Mouse (Mus musculus) naive thymus-derived CD4-positive, alpha-beta T cell, adult 2 months (primary cell): Measurements from ENCODE around the gene Bloc1s5.
A peak's percentile ranks its signal among the peaks of the same experiment; 100 is the strongest.
"Not testable (repeated sequence)": the region's sequence is repeated elsewhere in the genome, so short reads cannot be mapped to it uniquely, and the experiment has no call there.

ENCODE experiments used
- DNase-seq: peaks from one replicate; pipeline ENCODE4 v3.0.0-alpha.2; 2011; ENCODE audit warnings: low read depth

Bloc1s5 gene

DNA sequence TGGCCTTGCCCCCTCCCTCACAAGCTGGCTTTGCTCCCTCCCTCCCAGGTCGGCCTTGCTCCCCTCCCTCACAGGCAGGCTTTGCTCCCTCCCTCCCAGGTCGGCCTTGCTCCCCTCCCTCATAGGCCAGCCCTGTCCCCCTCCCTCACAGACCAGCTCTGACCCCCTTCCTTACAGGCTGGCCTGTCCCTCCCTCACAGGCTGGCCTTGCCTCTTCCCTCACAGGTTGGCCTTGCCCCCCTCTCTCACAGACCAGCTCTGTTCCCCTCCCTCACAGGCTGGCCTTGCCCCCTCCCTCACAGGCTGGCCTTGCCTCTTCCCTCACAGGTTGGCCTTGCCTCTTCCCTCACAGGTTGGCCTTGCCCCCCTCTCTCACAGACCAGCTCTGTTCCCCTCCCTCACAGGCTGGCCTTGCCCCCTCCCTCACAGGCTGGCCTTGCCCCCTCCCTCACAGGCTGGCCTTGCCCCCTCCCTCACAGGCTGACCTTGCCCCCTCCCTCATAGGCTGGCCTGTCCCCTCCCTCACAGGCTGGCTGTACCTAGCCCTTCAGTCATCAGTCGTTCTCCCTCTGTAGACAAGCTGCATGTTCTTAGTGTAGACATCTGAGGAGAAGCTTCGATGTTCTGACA, 16.8 kb downstream of the Bloc1s5 start:
- not testable (repeated sequence) for DNase-seq

DNA sequence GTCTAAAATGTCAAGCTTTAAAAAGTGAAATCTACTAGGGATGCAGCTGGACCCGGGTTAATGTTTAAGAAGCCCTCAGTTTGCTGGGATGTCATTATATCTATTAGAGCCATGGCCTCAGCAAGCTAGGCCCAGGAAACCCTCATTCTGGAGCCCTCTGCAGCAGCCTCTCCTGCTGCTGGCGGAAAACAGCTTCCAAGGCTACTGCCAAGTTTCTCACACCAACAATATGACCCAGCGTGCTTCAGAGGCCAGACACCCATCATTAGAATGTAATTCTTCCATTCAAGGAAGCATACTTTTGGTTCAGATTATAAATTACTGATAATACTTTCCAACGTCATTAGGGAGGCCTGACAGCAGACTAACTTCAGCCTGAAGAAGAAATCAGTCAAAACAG, 18.0 kb downstream of the Bloc1s5 start:
- no peak for DNase-seq

DNA sequence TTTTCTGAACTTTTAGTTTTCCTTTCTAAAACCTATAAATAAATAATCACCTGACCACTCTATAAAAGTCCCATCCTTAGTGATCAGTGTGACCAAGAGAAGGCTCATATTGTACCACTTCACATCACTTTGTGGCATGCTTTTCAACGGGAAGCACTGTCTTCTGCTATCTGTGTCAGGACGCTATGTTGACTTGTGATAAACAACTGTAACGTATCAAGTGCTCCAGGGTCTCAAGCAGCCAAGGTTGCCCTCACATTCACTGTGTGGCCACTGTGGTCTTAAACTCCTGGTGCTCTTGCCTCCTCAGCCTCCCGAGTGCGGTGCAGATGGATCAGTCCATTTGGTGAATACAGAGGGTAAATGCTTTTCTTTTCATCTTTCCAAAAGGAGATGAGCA, 19.3 kb downstream of the Bloc1s5 start:
- no peak for DNase-seq

DNA sequence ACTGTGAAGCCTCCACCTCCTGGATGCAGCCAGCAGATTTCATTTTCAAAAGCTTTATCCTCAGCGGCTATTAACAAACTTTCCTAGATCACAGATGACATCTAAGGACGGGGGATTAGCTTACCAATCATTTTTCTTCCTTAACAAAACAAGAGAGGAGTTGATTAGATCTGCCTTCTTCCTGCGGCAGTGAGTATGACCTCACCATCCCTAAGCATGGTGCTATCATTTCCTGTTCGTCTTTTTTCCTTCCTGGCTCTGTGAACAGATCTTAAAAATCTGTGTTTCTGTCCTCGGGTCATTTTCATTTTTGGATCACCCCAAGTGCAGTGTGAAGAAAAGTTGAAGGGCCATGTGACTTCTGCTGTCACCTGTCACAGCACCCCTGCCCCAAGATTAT, 20.6 kb downstream of the Bloc1s5 start:
- DNase-seq: no peak

DNA sequence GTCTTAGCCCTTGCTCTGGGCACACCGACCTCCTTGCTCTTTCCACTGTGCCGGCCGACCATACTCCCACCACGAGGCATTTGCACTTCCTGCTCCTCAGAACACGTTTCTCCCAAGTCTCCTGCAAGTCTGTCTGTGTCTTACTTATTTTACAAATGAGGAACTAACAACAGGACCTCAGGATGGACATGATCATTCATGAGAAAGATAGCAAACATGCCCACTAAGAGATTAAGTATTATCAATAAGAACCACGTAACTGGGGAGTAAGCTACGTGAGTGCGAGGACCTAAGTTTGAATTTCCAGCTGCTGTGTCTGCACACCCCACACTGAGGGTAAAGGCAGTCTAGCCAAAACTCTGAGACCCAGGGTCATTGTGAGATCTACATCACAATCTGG, 21.3 kb downstream of the Bloc1s5 start:
- DNase-seq: no peak

DNA sequence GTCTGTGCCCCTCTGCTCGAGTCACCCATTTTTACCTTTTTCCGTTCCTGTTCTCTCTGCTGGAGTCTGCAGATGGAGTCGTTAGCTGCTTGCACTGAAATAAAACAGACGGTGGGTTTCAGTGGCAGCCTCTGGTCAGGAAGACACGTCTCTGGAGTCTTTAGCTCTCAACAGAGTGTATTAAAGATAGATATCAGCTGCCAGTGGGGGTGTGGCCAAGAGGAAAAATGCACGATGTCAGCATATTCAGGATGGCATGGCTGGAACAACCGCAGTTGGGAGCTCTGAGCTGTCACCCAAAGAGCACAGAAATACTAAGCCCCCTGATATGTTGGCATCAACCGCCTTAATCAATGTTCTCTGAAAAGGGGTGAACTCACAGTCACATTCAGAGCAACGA, 22.3 kb downstream of the Bloc1s5 start:
- no peak for DNase-seq

DNA sequence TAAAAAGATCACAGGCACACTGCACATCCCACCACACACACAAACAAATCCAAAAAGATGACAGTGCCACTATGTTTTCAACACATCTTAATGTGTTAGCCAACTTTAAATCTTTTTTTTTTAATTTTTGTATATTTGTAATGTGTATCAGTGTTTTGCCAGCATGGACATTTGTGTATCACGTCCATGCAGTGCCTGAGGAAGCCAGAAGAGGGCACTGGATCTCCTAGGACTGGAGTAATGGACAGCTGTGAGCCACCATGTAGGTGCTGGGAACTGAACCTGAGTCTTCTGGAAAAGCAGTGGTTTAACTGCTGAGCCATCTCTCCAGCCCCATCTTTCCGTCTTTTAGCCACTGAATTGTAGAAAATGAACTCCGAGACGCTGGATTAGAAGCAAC, 22.7 kb downstream of the Bloc1s5 start:
- no peak for DNase-seq

DNA sequence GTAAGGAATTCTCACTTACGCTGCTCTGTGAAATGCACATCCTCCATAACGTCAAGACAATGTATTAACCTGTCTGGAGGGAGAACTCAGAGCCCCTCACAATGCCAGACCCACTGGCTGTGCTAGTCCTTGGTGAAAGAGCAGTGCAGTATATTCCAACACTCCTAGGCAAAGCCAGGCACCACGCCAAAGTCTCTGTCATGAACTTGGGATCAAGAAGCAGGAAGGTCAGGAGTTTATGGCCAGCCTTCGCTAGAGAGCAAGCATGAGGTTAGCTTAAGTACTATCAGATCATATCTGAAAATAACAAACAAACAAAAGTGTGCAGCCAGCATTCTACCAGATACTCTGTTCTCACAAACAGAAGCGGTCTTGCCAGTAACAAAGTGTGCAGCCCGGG, 24.6 kb downstream of the Bloc1s5 start:
- DNase-seq: no peak

DNA sequence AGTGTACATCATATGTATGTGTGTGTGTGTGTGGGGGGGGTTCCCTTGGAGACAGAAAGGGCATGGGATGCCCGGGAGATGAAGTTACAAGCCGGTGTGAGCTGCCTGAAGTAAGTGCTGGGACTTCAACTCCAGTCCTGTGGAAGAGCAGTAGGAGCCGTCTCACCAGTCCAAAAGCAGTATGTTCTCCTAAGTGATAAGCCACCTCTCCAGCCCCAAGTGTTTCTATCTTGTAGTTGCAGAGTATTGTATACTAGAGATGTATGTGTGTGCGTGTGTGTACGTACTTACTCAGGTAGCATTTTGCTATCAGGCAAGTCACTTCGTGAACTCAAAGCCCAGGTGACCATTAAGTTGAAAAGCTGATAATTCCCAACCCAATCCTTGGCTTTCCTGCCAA, 27.8 kb downstream of the Bloc1s5 start:
- no peak for DNase-seq

DNA sequence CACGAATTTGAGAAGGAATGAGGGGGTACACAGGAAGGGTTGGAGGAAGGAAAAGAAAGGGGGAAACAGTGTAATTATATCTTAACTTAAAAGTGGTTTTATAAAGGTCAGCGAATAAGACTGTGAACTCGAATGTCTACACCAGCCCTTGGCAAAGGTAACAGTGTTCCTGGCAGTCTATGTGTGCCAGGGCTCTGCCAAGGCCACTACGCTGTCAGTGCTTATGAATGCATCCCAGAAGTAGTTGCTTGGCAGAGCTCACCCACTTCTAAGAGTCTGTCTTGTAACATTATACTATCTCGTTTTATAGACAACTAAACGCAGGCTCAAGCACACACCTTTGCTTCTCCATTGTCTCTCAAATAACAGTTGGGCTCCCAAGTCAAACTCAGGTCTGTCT, 29.6 kb downstream of the Bloc1s5 start:
- no peak for DNase-seq

DNA sequence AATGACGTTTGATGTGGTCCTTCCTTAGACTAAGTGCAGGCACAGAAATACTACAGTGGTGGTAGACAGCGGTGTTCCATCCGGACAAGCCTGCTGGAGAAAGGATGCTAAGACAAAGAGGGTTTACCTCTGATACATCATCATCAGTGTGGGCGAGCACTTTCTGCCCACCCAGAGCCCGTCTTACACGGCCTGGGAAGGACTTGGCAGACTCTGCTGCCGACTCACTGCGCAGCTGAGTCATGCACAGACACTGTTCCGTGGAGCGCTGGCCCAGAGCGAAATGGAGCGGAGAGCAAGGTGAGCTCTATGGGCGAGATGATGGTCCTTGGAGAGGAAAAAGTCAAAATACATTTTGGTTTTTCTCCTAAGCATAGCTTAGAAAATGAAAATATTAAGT, 31.9 kb downstream of the Bloc1s5 start:
- DNase-seq: no peak

DNA sequence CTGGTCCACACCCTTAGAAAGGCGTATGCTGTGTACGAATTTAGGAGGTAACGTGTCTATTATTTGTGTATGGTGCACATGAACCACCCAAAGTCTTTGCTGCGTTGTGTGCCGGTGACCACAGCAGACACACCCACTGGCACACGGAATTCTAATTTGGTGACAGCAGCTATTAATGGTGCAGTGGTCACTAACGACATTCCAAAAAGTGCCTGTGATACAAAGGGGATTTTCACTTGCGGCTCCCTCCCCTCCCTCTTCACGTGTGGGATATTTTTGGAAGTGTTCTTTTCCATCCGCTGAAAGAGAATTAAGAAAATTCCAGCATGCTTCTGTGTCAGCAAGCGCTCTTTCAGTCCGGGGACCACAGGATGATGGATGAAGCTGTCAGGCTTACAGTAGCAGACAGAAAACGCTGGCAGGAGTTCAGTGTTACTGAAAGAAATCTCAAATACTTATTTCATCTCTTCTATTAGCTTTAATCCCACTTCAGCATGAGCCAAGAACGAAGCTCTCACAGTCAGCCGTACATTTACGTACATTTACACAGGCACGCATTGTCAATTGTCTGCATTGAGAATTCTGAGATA, 32.6 kb downstream of the Bloc1s5 start:
- no peak for DNase-seq

DNA sequence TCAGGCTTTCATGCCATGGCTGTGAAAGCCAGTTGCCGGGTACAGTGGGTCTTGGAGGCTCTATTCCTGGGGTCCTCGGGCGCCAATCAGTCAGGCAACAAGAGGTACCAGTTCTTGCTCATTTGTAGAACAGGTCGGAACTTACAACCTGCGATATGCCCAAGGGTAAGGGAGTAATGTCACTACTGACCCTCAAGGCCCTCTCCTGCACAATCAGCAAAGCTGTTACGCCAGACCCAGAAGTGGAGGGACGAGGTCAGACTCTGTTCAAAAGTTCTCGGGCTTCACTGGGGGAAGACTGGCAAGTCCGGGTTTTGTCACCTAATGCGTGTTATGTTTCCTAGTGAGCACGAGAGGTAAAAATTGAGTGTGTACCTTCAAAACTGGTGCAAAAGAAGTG, 34.1 kb downstream of the Bloc1s5 start:
- no peak for DNase-seq

DNA sequence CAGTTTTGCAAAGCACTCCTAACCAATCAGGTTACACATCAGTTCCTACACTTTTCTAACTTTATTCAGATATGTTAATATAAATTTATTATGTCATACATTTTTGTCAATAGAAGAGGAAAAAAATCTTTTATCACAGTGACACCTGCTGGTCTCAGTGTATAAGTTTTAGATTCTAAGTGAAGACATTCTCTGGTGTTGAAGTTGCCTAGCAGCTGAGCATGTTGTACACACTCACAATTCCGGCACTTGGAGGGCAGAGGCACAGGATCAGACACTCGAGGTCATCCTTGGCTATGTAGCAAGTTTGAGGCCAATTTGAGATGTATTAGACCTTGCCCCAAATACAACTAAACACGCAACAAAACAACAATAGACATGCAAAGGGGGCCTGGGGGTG, 37.8 kb downstream of the Bloc1s5 start:
- no peak for DNase-seq

DNA sequence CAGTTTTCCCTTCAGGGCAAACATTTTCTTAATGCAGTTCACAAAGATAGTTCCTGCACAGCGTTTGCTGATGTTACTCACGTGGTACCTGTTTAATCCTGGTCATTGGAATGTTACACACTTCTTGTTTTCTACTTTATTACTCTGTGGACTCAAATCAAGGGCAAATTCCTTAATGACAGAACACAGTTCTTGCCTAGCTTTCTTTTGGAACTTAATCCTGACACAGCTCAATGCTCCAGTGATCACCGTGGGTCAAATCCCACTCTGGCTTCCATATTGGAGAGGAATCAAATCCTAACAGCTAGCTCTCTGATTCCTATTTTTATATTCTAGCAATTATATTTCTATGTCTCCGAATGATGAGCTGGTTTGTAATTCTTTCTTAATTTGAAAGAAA, 38.4 kb downstream of the Bloc1s5 start:
- no peak for DNase-seq

DNA sequence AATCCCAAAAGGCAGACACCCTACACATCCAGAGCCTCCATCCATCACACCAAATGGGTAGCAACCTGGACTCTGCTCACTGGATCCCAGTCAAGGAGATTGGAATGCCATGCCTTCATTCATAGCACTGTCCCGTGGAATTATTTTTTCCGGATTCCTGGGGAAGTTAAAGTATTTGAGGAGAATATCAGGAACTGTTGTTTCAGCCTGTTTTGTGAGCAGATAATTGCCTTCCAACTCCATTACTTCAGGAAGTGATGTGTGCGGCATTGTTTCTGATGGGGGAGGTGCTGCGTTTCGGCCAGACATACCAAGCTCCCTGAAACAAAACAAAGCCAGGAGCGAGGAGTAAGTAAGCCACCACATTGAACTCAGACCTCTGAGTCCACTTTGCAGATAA, 41.8 kb downstream of the Bloc1s5 start:
- no peak for DNase-seq

DNA sequence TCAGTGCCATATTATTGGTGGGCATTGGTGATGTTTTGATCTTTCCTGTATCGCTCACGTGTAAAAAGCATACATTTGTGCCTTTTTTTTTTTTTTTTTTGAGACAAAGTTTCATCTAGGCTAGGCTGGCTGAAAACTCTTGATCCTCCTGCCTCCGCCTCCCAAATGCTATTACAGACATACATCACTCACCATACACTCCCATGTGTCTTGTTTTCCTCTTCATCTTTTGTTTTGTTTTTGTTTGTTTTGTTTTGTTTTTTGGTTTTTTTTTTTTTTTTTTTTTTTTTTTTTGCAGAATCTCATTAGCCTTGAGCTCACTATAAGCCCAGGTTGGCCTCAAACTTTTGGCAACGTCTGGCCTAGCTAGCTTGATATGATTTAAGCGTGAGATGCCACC, 47.6 kb downstream of the Bloc1s5 start:
- DNase-seq: no peak

DNA sequence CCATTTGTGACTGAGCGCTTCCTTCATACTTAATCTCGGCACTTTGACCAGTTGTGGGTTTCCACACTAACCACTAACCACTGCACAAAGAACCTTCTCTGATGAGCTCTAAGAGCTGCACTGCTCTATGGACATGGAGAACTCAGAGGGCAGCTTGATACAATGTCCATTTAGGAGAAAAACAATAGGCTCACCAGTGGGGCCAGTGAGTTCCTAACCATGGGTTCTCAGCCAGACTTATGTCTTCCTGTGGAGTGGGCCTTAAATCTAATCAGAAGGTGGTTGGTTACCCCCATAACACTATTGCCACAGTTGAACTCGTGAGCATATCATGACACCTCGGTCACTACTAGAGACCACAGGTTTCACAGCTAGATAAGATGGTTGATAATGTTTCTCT, 48.5 kb downstream of the Bloc1s5 start:
- no peak for DNase-seq

DNA sequence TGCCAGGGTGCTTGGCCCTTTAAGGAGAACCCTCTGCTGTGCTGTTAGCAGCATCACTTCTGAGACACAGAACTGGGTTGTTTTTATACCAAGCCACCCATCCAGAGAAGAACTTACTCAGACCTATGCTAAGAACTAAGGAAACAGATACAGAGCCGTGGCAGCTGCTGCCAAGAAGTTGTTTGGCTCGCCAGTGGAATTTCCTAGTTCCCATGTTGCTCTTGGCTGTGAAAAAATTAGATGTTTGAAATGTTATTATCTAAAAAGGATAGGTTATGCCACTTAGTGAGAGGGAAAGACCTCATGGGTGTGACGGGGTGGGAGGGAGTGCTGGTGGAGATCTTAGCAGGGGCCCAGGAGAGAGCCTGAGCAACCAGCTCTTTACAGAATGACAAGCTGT, 52.1 kb downstream of the Bloc1s5 start:
- no peak for DNase-seq

DNA sequence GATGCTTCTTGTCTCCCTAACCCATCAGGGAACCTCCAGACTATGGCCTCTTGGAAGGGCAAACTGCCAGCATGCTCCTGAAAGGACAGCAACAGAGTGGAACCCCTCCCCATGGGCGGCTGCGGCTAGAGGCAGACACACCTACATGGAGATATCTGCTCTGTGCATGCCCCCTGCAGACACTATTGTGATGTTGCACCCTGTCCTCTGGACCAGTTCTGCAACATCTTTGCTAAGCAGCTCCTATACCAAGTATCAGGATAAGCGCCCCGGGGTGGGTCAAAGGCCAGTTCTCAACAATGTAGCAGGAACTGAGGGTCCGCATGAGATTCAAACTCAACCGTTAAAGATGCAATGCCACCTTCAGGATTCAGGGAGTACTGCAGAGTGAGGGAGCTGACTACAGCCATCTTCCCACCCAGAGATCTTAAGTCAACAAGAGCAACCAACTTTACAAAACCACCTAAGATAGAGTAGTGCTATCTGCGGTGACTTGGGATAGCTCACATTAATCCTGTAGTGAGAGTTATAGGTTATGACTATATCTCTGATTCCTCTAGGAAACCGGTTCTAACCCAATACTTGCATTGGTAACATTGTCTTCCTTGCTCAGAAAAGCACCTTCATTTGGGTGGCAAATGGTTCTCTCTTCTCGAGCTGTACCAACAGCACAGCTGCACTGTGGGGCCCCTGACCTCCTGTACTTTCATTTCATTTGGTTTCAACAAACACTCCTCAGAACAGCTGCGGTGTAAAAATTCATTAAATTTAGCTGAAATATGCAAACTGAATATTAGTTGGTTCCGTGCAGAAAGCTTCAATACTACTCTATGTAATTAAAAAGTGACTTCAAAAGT, 54.1 kb downstream of the Bloc1s5 start:
- DNase-seq: peak; percentile 47

DNA sequence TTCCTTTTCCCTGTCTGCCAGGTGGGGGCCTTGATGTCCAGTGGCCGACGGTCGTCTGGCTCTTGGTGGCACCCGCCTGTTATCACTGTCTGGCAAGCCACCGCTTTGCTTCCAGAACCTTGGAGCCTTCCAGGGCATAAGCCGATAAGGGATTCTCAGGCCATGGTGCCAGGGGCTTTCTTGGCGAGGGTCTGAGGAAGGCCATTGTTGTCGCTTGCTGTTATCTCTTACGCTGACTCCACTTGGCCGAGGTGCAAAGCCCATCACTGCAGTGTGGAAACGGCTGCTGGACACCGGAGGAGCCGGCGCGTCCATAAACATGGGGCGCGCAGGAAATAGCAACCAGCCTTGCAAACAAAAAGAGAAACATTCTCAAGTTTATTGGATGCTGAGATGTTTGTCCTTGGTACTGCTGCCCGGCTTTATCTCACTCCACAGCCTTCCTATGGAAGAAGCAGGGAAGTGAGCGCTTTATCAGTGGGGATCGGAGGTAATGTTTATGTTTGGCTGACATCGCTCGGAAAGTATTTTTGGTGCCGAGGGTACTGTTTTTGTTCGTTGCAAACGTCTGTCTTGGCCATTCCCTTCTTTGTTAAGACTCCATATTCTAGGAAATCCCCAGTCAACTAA, 54.8 kb downstream of the Bloc1s5 start:
- no peak for DNase-seq

DNA sequence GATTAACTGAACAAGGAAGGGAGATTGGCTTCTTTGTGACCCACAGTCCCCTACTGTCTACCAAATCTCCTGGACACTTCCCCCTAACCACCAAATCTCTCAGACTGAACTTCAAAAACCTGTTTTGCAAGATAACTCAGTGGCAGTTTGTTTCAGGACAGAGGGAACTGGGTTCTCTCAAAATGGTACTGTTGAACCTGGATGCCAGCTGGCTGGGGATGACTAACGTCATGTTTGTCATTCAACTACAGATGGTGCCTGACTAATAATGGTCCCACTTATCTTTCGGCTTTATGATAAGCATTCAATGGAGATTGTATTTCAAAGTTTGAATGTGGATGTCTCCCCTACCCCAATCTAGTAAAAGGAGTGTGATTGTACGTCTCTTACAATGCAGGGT, 60.2 kb downstream of the Bloc1s5 start:
- no peak for DNase-seq

DNA sequence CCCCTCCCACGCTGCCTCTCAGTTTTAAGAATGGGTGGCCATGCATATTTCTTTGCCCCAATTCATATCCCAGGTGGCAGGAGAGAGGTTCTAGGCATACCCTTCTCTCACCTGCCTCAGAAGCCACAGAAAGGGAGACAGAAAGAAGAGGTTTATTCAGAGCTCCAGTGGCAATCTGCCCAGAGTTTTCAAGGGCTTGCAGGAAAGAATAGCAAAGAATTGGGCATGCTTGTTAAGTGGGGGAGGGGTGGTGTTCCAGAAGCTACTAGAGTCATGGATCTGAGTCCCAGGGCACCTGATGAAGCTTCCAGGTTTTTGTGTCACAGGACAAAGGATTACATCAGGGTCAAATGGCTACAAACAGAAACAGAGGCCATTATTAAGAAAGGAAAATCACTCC, 61.6 kb downstream of the Bloc1s5 start:
- DNase-seq: no peak
